Mouse (Mus musculus) monocyte, adult 5-6 weeks (primary cell): ENCODE measurements around the gene Klk1b21. TPM values are rescaled to one million over a fixed set of nuclear protein-coding genes. Genes with fewer than 3 reads are reported as not detected.
"Not testable (repeated sequence)": the region's sequence is repeated elsewhere in the genome, so short reads cannot be mapped to it uniquely, and the experiment has no call there.

Experiments
- ATAC-seq: fragments of 153-309, 156-312 bp; replicated peaks from 2 replicates; pipeline ENCODE4 v1.8.0; 2017; ENCODE audit warnings: mild to moderate bottlenecking; ENCODE audit not compliant: low TSS enrichment, insufficient number of reproducible peaks, severe bottlenecking, poor library complexity, low FRiP score
- total RNA-seq: library from RNA; stranded (forward); fragments of 200-1000, 200-491, 200-594 nt; gene quantifications from 3 replicates; pipeline ENCODE4 v1.2.3, GENCODE M21; 2017

Klk1b21 gene
- total RNA-seq = not detected in 3 replicates

GRCm38 (mm10) chr7:44102028-44102427, at the start of gene Klk1b21:
Gene Klk1b21 (plus strand): TSS chr7:44102328.
- ATAC-seq = not testable (repeated sequence)

GRCm38 (mm10) chr7:44072117-44072516, 30.0 kb upstream of the Klk1b21 start:
- ATAC-seq = no peak

- no peak for ATAC-seq
Measured at GRCm38 (mm10) chr7:44077703-44078102, 24.4 kb upstream of the Klk1b21 start.

GRCm38 (mm10) chr7:44096111-44096510, 6.0 kb upstream of the Klk1b21 start:
- ATAC-seq = no peak

- no peak for ATAC-seq
Measured at GRCm38 (mm10) chr7:44112373-44112772, 10.2 kb downstream of the Klk1b21 start, which contains the start of gene Klk1b22. Gene Klk1b22 (plus strand): TSS chr7:44112673.

- ATAC-seq = no peak
Measured at GRCm38 (mm10) chr7:44123445-44123844, 21.3 kb downstream of the Klk1b21 start.

GRCm38 (mm10) chr7:44136467-44136866, 34.3 kb downstream of the Klk1b21 start, which contains the start of gene Klk1b16:
Gene Klk1b16 (plus strand): TSS chr7:44136767.
- no peak for ATAC-seq

Other genes with a start within 250 kb of the Klk1b21 start
- not detected in 3 replicates for gene Klk4, start 221.2 kb upstream of the Klk1b21 start, total RNA-seq
- gene Klk15, start 168.6 kb upstream of the Klk1b21 start, total RNA-seq = not detected in 3 replicates
- not detected in 3 replicates for gene Klk1b8, start 151.7 kb upstream of the Klk1b21 start, total RNA-seq
- gene Klk1b1, start 135.6 kb upstream of the Klk1b21 start, total RNA-seq = not detected in 3 replicates
- gene Klk1b9, start 126.3 kb upstream of the Klk1b21 start, total RNA-seq = not detected in 3 replicates
- gene Klk1b11, start 106.5 kb upstream of the Klk1b21 start, total RNA-seq = not detected in 3 replicates
- gene Klk1b26, start 90.2 kb upstream of the Klk1b21 start, total RNA-seq = not detected in 3 replicates
- gene Klk1b27, start 50.0 kb upstream of the Klk1b21 start, total RNA-seq = 2.3 TPM in 1 of 3 replicates, not detected in the others
- gene Klk1b22, start 10.3 kb downstream of the Klk1b21 start, total RNA-seq = not detected in 3 replicates
- gene Klk1b16, start 34.4 kb downstream of the Klk1b21 start, total RNA-seq = not detected in 3 replicates
- not detected in 3 replicates for gene Klk1b24, start 85.9 kb downstream of the Klk1b21 start, total RNA-seq
- gene Klk1b3, start 95.9 kb downstream of the Klk1b21 start, total RNA-seq = not detected in 3 replicates
- not detected in 3 replicates for gene Klk1b4, start 105.1 kb downstream of the Klk1b21 start, total RNA-seq
- not detected in 3 replicates for gene Klk1b5, start 113.6 kb downstream of the Klk1b21 start, total RNA-seq
- not detected in 3 replicates for gene Klk1, start 123.0 kb downstream of the Klk1b21 start, total RNA-seq
- not detected in 3 replicates for gene Gm36864, start 133.8 kb downstream of the Klk1b21 start, total RNA-seq
- 0.49 to 0.53 TPM in 2 of 3 replicates, not detected in the other for gene 1700028J19Rik, start 144.4 kb downstream of the Klk1b21 start, total RNA-seq
- gene 2410002F23Rik, start 144.4 kb downstream of the Klk1b21 start, total RNA-seq = 28.3 to 44.7 TPM (median 44.0 TPM) in 3 replicates
- not detected in 3 replicates for gene Acp4, start 155.1 kb downstream of the Klk1b21 start, total RNA-seq
- gene Gm15517, start 159.1 kb downstream of the Klk1b21 start, total RNA-seq = not detected in 3 replicates
- 0.49 to 1.6 TPM (median 0.85 TPM) in 3 replicates for gene Clec11a, start 204.6 kb downstream of the Klk1b21 start, total RNA-seq
- 0.19 to 1.2 TPM in 2 of 3 replicates, not detected in the other for gene Shank1, start 207.9 kb downstream of the Klk1b21 start, total RNA-seq